Mouse (Mus musculus) CH12.LX (cell line): ENCODE data around the gene Asap2.

Experiments
- CTCF ChIP-seq, 2 experiments: IDR thresholded peaks in 1 of 2; conservative IDR thresholded peaks in 1 of 2; 2 replicates each; pipeline ENCODE4 v1.5.1; 2011 to 2012; ENCODE audit warnings: low read depth in 2 of 2, low read length in 2 of 2, improper control_type of control experiment in 1 of 2, inconsistent platforms in 1 of 2, mild to moderate bottlenecking in 1 of 2, moderate library complexity in 1 of 2
- POLR2A ChIP-seq: IDR thresholded peaks from 2 replicates; pipeline ENCODE4 v1.6.1; 2011; ENCODE audit warnings: low read depth, mild to moderate bottlenecking, improper control_type of control experiment, low read length
- POLR2AphosphoS2 ChIP-seq: IDR thresholded peaks from 2 replicates; pipeline ENCODE4 v1.6.1; 2011; ENCODE audit warnings: low read depth, low read length, improper control_type of control experiment
- RAD21 ChIP-seq: IDR thresholded peaks from 2 replicates; pipeline ENCODE4 v1.6.1; 2011; ENCODE audit warnings: low read depth, mild to moderate bottlenecking, low read length, improper control_type of control experiment, moderate library complexity
- ZNF384 ChIP-seq: IDR thresholded peaks from 2 replicates; pipeline ENCODE4 v1.6.1; 2012; ENCODE audit warnings: low read depth, low read length, improper control_type of control experiment, inconsistent platforms

- no peak for TF ChIP-seq CTCF (conservative IDR thresholded peaks at IDR 0.05 in 1 of 2, IDR thresholded peaks at IDR 0.05 in 1 of 2; ENCODE audit: low read depth in 2 of 2, low read length in 2 of 2)
- no peak for TF ChIP-seq RAD21
- TF ChIP-seq POLR2A = no peak
- TF ChIP-seq ZNF384 = no peak
- TF ChIP-seq POLR2AphosphoS2 = no peak
Observed at GRCm38 (mm10) chr12:21301932-21302331, 311.7 kb downstream of the Asap2 start.
